Mouse (Mus musculus): ENCODE measurements around the gene Ifit1bl2. TPM values are rescaled to one million over a fixed set of nuclear protein-coding genes. Genes with fewer than 3 reads are reported as not detected.

Gene Ifit1bl2
- polyA plus RNA-seq, 1 experiment from 2014 or later: 0.04 TPM

DNA sequence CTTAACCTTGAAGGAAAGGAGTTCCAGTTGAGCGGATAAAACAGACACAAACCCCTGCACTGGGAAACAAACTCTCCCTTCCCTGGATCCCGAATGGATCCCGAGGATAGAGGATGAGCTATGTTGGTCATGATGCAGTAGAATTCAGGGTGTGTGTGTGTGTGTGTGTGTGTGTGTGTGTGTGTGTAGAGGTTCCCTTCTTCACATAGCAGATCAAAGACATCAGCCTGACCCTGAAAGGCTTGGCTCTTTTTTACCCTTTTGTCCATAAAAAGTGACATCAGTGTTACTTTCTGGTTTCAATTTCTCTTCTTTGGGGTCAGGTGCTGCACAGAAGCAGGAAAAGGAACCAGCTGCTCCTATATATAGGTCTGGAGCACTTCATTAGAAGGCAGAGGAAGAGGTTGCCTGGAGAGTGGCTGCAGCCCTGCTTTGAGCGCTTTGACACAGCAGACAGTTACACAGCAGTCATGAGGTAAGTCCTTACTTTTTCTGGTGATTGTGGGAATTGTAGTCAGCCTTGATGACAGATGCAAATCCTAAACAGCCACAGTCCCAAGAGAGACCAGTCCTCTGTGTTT is 70.6 kb downstream of the Ifit1bl2 start:
- no peaks in the 10 kb centered on the region for H3K36me3 ChIP-seq
- no peak overlapping the region for H3K27ac ChIP-seq
- H3K27me3 ChIP-seq (ENCODE audit: insufficient read depth, poor library complexity, severe bottlenecking): no peaks in the 10 kb centered on the region
- DNase-seq (ENCODE audit: low spot score): no peak
- WGBS: 74% methylated on average over 4 of the region's 4 CpGs
- H3K4me3 ChIP-seq: no peak overlapping the region
- no peaks in the 10 kb centered on the region for H3K9me3 ChIP-seq
- H3K4me1 ChIP-seq (replicated peaks): no peaks in the 10 kb centered on the region; the same call in 1 of the 2 replicates

DNA sequence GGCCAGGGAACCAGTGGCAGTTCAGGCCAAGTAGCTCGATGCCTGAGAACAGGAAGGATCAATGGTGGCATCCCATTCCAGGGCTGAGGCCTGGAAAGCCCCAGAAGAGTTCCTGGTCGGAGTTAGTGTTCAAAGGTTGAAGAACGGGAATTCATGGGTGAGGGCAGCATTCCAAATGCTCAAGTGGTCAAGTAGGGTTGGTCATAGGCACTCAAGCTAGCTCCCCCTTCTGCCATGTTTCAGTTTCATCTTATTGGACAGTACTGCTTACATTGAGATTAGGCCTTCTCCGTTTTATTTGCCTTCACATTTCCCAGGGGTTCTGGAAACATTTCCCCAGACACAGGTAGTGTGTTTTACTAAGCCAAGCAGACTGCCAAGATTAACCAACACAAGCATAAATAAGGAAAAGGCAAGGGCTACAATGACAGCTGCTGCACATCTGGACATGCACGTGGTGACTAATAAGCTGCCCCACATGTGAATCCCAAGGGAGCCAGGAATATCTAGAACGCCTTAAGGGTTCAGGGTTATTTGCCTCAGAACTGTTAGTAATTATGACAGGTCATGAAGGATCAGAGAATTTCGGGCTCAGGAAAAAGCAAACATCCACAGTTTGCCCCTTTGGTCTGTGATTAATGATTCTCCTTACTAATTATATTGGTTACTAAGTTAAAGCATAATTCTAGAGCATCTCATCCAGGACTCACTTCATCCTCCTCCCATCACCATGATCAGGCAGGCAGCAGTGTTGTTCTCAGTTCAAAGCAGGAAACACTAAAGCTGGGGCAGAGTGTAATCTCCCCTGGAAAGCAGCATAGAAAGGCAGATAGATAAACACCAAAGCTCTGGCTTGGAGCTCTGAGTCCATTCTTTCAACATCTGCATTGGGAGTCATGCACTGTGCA is 71.3 kb downstream of the Ifit1bl2 start:
- Histone ChIP-seq H3K4me3 (no peak overlapping the region), H3K36me3 (no peaks in the 10 kb centered on the region), H3K27me3 (ENCODE audit: insufficient read depth, poor library complexity, severe bottlenecking) (no peaks in the 10 kb centered on the region), H3K4me1 (replicated peaks) (no peaks in the 10 kb centered on the region; the same call in 1 of the 2 replicates), H3K27ac (no peak overlapping the region), H3K9me3 (no peaks in the 10 kb centered on the region)
- no peak for DNase-seq (ENCODE audit: low spot score)
- WGBS: 76% methylated on average over 7 of the region's 7 CpGs

Other genes starting within 250 kb of the Ifit1bl2 start
- gene Ch25h, start 165.6 kb downstream of the Ifit1bl2 start, polyA plus RNA-seq (2016; fragmentation: Nextera tagmentation; extraction: Ambion mirVana): 0.24 and 0.37 TPM in 2 replicates
- gene Lipa, start 113.3 kb downstream of the Ifit1bl2 start, polyA plus RNA-seq (2016; fragmentation: Nextera tagmentation; extraction: Ambion mirVana): 21.9 and 23.2 TPM in 2 replicates
- gene Ifit2, start 90.0 kb downstream of the Ifit1bl2 start, polyA plus RNA-seq (2016; fragmentation: Nextera tagmentation; extraction: Ambion mirVana): 2.1 and 4.3 TPM in 2 replicates
- 0.20 and 0.41 TPM in 2 replicates for gene Ifit3, start 57.2 kb downstream of the Ifit1bl2 start, polyA plus RNA-seq (2016; fragmentation: Nextera tagmentation; extraction: Ambion mirVana)
- not detected in 2 replicates for gene Ifit1bl1, start 38.8 kb downstream of the Ifit1bl2 start, polyA plus RNA-seq (2016; fragmentation: Nextera tagmentation; extraction: Ambion mirVana)
- gene Ifit3b, start 32.8 kb downstream of the Ifit1bl2 start, polyA plus RNA-seq (2016; fragmentation: Nextera tagmentation; extraction: Ambion mirVana): not detected in 2 replicates
- gene Ifit1, start 128 bp upstream of the Ifit1bl2 start, polyA plus RNA-seq (2016; fragmentation: Nextera tagmentation; extraction: Ambion mirVana): 0.16 TPM in 1 of 2 replicates, not detected in the other
- 0.75 and 1.4 TPM in 2 replicates for gene Slc16a12, start 106.5 kb upstream of the Ifit1bl2 start, polyA plus RNA-seq (2016; fragmentation: Nextera tagmentation; extraction: Ambion mirVana)
- gene Pank1, start 238.7 kb upstream of the Ifit1bl2 start, polyA plus RNA-seq (2016; fragmentation: Nextera tagmentation; extraction: Ambion mirVana): 5.6 and 6.2 TPM in 2 replicates